Mouse (Mus musculus): ENCODE data around the gene Gm10999. TPM values are rescaled to one million over a fixed set of nuclear protein-coding genes. Genes with fewer than 3 reads are reported as not detected.

Gm10999 gene
- not detected in 2 replicates for polyA plus RNA-seq (2012; ENCODE audit: low replicate concordance)

GRCm38 (mm10) chr8:129131561-129131960, at the start of gene Gm10999:
Gene Gm10999, minus strand, starts transcription at chr8:129131661.

Other genes with a start within 250 kb of the Gm10999 start
- not detected in 2 replicates for gene Ccdc7a, start 66.1 kb downstream of the Gm10999 start, polyA plus RNA-seq (2012; ENCODE audit: low replicate concordance)
- not detected in 2 replicates for gene Ccdc7b, start 64.5 kb downstream of the Gm10999 start, polyA plus RNA-seq (2012; ENCODE audit: low replicate concordance)
- gene 2610044O15Rik8, start 102.7 kb upstream of the Gm10999 start, polyA plus RNA-seq (2012; ENCODE audit: low replicate concordance) = 0.50 and 0.55 TPM in 2 replicates